Mouse (Mus musculus) ES-E14 (cell line): ENCODE measurements around the gene Cd4. TPM values are rescaled to one million over a fixed set of nuclear protein-coding genes. Genes with fewer than 3 reads are reported as not detected.

ENCODE experiments used
- DNase-seq: peaks from one replicate; pipeline ENCODE4 v3.0.0-alpha.2; 2013; ENCODE audit warnings: low read depth, low spot score
- H3K27ac ChIP-seq: 2 replicates; pipeline ENCODE4 v1.5.1; 2012; ENCODE audit warnings: low read depth, mild to moderate bottlenecking, low read length, moderate library complexity, mixed read lengths; ENCODE audit not compliant: poor library complexity, insufficient read depth, severe bottlenecking
- H3K36me3 ChIP-seq: 2 replicates; pipeline ENCODE4 v1.6.1; 2012; ENCODE audit warnings: mild to moderate bottlenecking, low read length, moderate library complexity, mixed read lengths; ENCODE audit not compliant: control insufficient read depth, poor library complexity, insufficient read depth, severe bottlenecking
- H3K4me1 ChIP-seq, 2 experiments: fragments of 150-350 bp in 1 of 2; sonication (generic) in 1 of 2; 2 replicates each; pipeline ENCODE4 v1.6.1; 2012; ENCODE audit warnings: low read length in 2 of 2, mild to moderate bottlenecking in 1 of 2, mixed read lengths in 1 of 2; ENCODE audit not compliant: control insufficient read depth in 2 of 2, insufficient read depth in 2 of 2, poor library complexity in 1 of 2
- H3K4me3 ChIP-seq, 2 experiments: fragments of 150-350 bp in 1 of 2; sonication (generic) in 1 of 2; 2 replicates each; pipeline ENCODE4 v1.5.1; 2012; ENCODE audit warnings: low read length in 2 of 2, low read depth in 1 of 2, mild to moderate bottlenecking in 1 of 2, mixed read lengths in 1 of 2; ENCODE audit not compliant: insufficient read depth in 1 of 2, poor library complexity in 1 of 2, severe bottlenecking in 1 of 2
- H3K9ac ChIP-seq: 2 replicates; pipeline ENCODE4 v1.6.1; 2012; ENCODE audit warnings: low read depth, mild to moderate bottlenecking, low read length, mixed read lengths; ENCODE audit not compliant: poor library complexity, insufficient read depth, severe bottlenecking
- H3K9me3 ChIP-seq: fragments of 150-350 bp; sonication (generic); 2 replicates; pipeline ENCODE4 v1.6.1; 2012; ENCODE audit warnings: low read depth, mild to moderate bottlenecking, low read length; ENCODE audit not compliant: control insufficient read depth, insufficient read depth
- CHD2 ChIP-seq: IDR thresholded peaks from 2 replicates; pipeline ENCODE4 v1.6.1; 2014; ENCODE audit warnings: mild to moderate bottlenecking, low read depth, low read length, inconsistent platforms
- HCFC1 ChIP-seq: IDR thresholded peaks from 2 replicates; pipeline ENCODE4 v1.6.1; 2012; ENCODE audit warnings: low read length, inconsistent platforms, borderline replicate concordance; ENCODE audit not compliant: insufficient read depth
- MAFK ChIP-seq: IDR thresholded peaks from 2 replicates; pipeline ENCODE4 v1.6.1; 2014; ENCODE audit warnings: mild to moderate bottlenecking, low read depth, low read length, inconsistent platforms; ENCODE audit not compliant: insufficient read depth
- ZC3H11A ChIP-seq: IDR thresholded peaks from 2 replicates; pipeline ENCODE4 v1.6.1; 2012; ENCODE audit warnings: low read depth, mild to moderate bottlenecking, inconsistent platforms, low read length, borderline replicate concordance
- ZNF384 ChIP-seq: IDR thresholded peaks from 2 replicates; pipeline ENCODE4 v1.6.1; 2012; ENCODE audit warnings: low read depth, low read length, inconsistent platforms
- in situ Hi-C, 2 experiments: fragments of 600-800 bp; cut with MboI; formaldehyde crosslinking; loops; one replicate each; pipeline ENCODE4 v1.15.1; 2025; ENCODE audit warnings: low sequenced_read_pairs in 2 of 2, inconsistent platforms in 1 of 2; ENCODE audit not compliant: unreplicated experiment in 2 of 2
- total RNA-seq: library from RNA; depleted of rRNA; stranded (reverse); fragments of 300-350 nt; gene quantifications from 2 replicates; pipeline ENCODE4 v1.2.3, GENCODE M21; 2012

Cd4 gene
- total RNA-seq, 1 experiment: 0.49 TPM

DNA sequence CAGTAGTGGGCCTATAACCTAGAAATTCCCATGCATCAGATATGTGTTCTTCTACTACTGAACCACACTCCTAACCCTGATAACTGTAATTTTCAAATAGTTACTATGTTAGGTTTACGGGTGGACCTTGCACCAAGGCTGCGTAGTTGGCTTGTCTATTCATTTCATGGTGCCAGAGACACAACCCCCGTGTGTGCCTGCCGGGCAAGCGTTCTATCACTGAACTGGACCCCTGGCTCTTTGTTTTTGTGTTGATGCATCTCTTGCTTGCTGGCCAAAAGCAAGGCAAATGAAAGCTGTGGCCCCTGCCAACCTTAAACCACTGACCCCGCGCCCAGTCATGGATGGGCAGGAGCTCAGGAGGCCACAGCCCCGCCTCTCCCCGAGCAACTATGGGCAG lies 6.2 kb downstream of the Cd4 start:
- Histone ChIP-seq H3K4me1 (no peaks in the 10 kb centered on the region; a peak in 1 of 4 replicates), H3K36me3 (no peaks in the 10 kb centered on the region), H3K4me3 (no peak overlapping the region), H3K27ac (no peak overlapping the region), H3K9me3 (no peaks in the 10 kb centered on the region), H3K9ac (no peak overlapping the region)
- no peak for DNase-seq
- TF ChIP-seq MAFK (no peak), ZC3H11A (no peak), ZNF384 (no peak), HCFC1 (no peak), CHD2 (no peak)
- in situ Hi-C loops: no loop called here

DNA sequence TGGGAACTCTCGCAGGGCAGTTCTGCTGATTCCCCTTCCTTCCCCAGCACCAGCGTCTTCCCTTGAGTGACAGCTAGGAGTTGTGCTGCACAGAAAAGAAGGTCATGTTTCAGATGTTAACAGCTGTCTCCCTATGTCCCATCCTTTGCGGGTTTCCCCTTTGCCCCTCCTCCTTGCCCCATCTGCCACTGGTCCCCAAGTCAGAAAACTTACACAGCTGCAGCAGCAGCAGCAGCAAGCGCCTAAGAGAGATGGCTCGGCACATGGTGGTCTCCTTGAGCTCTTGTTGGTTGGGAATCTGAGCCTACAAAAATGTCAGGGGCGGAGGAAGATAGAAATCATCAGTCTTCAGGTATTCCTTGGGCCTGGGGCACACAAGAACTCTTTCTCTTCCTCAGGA lies 8.6 kb downstream of the Cd4 start:
- peaks cover 0 to 2% of the 10 kb centered on the region in 2 experiments; a peak in 1 of 4 replicates for H3K4me1 ChIP-seq
- no peak overlapping the region for H3K4me3 ChIP-seq
- in situ Hi-C loops: no loop called here
- DNase-seq: no peak
- no peaks in the 10 kb centered on the region for H3K36me3 ChIP-seq
- TF ChIP-seq CHD2 (no peak), HCFC1 (no peak), MAFK (no peak), ZNF384 (no peak), ZC3H11A (no peak)
- no peak overlapping the region for H3K9ac ChIP-seq
- H3K27ac ChIP-seq: no peak overlapping the region
- H3K9me3 ChIP-seq: no peaks in the 10 kb centered on the region

DNA sequence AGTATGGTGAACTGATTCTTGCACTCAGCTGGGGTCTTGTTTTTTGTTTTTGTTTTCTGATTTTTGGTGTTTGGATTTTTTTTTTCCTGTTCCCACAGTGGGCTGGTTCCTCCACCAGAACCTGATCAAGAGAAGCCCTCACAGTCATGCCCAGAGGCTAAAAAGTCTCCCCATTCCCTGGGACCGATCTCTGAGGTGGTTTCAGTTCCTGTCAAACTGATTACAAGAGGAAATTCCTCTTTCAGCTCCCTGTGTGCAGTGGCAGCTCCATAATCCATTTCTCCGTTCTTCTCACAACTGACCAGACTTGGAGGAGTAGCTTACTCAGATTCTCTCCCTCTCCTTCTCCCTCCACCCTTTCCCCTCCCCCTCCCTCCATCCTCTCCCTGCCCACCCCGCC lies 13.7 kb downstream of the Cd4 start:
- no peak for DNase-seq
- in situ Hi-C loops: no loop called here
- TF ChIP-seq HCFC1 (no peak), CHD2 (no peak), ZC3H11A (no peak), ZNF384 (no peak), MAFK (no peak)

DNA sequence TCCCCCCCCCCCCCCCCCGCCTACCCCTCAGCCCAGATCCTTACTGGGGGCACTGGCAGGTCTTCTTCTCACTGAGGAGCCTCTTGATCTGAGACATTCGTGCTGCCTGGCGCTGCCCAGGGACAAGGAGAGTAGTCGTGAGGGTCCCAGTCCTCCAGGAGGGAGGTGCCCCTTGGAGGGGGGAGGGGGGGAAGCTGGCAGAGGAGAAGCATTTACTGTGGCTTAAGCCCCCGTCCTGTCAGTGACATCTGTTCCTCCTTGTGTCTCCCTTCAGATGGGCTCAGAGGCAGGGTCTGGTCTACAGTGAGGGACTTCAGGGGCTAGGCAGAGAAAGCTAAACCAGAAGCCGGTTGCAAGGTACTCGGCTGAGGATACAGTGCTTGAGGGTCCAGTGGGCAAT lies 21.5 kb downstream of the Cd4 start:
- TF ChIP-seq MAFK (no peak), HCFC1 (no peak), CHD2 (no peak), ZC3H11A (no peak), ZNF384 (no peak)
- Histone ChIP-seq H3K36me3 (no peaks in the 10 kb centered on the region), H3K4me1 (peaks cover 2 to 16% of the 10 kb centered on the region in 2 experiments; a peak in 2 of 4 replicates), H3K4me3 (no peak overlapping the region), H3K9me3 (no peaks in the 10 kb centered on the region), H3K27ac (no peak overlapping the region), H3K9ac (no peak overlapping the region)
- in situ Hi-C loops: no loop called here
- no peak for DNase-seq

More for the DNA sequence above, 13.7 kb downstream of the Cd4 start:
- Histone ChIP-seq H3K4me1 (peaks cover 0 to 2% of the 10 kb centered on the region in 2 experiments; a peak in 1 of 4 replicates), H3K27ac (no peak overlapping the region), H3K4me3 (no peak overlapping the region), H3K36me3 (no peaks in the 10 kb centered on the region), H3K9me3 (no peaks in the 10 kb centered on the region), H3K9ac (no peak overlapping the region)
